Mouse (Mus musculus): ENCODE data around the gene Chst11.

DNA sequence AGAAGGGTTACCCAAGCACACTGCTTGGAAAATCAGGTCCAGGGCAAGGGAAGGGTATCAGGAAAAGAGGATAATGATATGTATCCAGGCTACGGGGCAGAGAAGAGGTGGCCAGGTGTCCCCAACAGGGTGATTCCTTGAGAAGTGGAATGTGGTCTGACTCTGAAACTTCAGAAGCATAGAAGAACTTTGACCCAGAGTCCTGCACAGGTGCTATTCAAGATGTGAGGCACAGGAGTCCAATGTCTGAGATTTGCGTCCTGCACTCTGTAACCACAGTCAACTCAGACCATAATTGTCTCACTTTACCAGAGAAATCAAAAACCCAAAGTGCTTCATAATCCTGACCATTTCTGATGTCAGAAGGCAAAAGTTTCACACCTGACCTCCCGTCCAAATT, 139.3 kb downstream of the Chst11 start:
- TF ChIP-seq CTCF (IDR thresholded peaks at IDR 0.05; ENCODE audit: borderline replicate concordance, extremely low read depth, insufficient read depth, insufficient read length), result no peak
- no peak for TF ChIP-seq POLR2A (IDR thresholded peaks at IDR 0.05; ENCODE audit: borderline replicate concordance, extremely low read depth, insufficient read depth, insufficient read length, poor library complexity, severe bottlenecking)
